Mouse (Mus musculus): Measurements from ENCODE around the gene Chst11. TPM values are rescaled to one million over a fixed set of nuclear protein-coding genes. Genes with fewer than 3 reads are reported as not detected.
A peak's percentile ranks its signal among the peaks of the same experiment; 100 is the strongest.

Gene Chst11
- total RNA-seq (2021), result 34.0 and 44.0 TPM in 2 replicates
- long read RNA-seq, partial matches to known transcripts, result 0 of 9 reads
- long read RNA-seq, other reads (novel, unspliced or antisense), result 9 of 9 reads

DNA sequence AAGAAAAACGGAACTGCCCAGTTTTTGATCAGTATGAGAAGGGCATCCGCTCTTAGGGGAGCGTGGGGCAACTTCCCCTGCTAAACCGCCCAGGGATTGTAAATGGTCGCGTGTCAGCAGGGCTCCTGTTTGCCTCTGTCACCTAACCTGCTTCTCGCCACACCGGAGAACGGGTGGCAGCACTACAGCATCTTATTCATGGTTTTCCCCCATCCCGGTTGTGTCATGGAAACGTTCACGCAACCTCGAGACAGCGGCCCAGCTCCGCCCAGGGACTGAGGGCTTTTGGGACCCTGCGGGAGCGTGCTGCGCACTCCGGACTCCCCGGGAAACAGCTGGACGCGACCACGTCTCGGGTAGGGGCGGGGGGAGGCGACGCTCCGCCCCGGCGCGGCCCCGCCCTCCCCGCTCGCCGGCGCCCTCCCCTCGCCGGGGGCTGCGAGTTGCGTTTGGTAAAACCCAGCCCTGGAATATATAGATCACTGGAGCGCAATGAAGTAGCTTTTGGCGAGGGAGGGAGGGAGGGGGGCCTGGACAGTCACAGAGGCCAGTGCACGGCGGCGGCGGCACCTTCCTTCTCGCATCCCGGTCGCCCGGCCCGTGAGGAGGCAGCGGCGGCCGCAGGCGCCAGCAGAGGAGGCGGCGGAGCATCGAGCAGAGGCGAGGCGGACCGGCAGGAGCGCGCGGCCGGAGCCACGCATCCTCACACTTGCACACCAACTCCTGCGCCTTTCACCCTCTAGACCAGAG lies at the start of gene Chst11:
Chst11 (plus strand) TSS at position 549 of the 750 bp plus-strand sequence.
- DNase-seq, result peak; percentile 85

DNA sequence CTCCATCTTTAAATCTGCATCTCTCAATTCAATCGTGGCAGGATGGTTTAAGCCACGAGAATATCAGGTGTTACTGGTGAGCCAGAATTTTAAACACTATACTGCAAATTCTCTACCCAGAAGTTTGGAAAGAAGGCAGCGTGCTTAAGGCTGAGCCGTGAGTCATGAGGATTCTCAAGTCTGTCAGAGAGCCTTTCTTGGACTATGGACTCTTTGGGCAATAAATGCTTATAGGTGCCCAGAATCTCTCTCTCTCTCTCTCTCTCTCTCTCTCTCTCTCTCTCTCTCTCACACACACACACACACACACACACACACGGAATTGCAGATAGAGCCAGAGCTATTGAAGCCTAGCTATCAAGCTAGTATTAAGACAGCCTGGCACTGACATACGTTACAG lies 49.5 kb upstream of the Chst11 start:
- no peak for DNase-seq

DNA sequence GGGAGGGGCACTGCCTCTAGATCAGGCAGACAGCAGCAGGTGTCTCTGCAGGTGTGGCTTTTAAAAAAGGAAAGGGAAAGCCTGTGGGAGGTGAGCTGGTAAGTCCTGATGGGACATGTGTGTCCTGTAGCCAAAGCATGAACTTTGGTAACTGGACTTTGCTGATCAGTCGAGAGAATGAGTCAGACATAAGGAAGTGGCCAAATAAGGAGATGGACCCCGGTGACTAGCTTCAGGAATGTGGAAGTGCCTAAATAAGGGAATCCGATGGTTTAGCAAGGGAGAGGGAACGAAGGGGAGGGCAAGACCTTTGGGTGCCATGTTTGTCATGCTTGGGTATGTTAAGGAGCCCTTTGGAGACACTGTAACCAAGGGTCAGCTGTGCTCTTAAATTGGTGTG lies 31.9 kb upstream of the Chst11 start:
- no peak for DNase-seq

DNA sequence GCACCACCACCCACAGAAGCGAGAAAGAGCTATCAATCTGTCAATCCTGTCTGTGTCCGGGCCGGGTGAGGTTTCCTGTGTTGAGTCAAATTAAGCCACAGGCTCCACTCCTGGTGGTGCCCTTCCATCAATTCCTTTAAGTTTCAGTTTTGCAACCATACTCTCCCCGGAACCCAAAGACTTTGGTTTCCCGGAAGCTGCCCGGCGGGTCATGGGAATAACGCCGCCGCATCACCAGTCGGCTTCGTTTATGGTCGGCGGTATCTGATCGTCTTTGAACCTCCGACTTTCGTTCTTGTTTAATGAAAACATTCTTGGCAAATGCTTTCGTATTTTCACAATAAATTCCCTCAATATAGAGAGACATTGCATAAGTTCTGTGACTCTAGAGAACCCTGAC lies 30.2 kb upstream of the Chst11 start:
- DNase-seq, result no peak

DNA sequence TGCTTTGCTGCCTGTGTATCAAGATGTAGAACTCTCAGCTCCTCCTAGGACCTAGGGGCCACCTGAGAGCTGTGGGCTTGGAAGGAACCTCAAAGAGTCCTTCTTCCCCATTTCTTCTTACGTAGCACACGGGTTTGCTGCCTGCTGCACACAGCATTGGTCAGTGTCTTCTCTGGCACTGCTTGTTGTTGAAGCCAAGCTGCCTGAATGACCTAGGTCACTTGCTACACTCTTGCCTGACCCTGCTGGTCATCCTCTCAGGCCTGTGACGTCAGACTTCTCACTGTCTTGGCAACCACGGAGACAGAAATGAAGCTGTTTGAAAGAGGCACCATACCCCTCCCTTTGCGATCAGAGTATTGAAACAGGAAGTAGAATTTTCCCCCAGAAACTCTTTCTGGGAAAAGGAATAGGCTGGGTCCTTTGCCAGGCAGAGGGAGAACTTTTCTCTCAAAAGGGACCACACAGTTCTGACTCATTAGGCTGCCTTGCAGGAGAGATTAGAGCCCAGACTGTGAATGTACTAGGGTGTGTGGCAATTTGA lies 27.0 kb upstream of the Chst11 start:
- no peak for DNase-seq

DNA sequence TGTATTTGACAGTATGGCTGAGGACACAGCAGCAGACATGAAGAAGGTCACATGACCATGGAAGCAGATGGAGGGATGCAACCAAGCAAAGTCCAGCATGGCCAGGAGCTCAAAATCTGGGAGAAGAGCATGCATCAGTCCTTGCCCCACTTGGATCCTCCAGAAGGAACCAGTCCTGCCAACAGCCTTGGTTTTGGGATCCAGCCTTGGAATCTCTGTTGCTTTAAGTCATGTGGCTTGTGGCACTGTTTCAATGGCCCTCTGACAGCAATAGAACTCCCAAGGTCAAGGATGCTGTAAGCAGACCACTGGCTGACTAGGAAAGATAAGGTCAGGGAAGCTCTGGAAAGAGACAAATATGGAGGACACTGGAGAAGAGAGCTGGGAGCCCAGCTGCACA lies 26.0 kb upstream of the Chst11 start:
- no peak for DNase-seq

DNA sequence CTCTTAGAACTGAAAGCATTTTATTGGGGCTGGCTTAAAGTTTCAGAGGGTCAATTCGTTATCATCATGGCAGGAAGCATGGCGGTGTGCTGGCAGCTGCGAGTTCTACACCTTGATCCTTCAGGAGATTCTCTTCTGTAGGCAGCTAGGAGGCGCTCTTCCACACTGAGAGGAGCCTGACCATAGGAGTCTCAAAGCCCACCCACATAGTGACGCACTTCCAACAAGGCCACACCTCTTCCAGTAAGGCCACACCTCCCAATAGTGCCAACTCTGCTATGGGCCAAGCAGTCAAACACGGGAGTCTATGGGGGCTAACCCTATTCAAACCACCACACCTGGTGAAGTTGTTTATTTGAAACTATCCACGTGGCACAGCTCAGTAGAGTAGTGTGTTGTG lies 24.0 kb upstream of the Chst11 start:
- DNase-seq, result no peak

DNA sequence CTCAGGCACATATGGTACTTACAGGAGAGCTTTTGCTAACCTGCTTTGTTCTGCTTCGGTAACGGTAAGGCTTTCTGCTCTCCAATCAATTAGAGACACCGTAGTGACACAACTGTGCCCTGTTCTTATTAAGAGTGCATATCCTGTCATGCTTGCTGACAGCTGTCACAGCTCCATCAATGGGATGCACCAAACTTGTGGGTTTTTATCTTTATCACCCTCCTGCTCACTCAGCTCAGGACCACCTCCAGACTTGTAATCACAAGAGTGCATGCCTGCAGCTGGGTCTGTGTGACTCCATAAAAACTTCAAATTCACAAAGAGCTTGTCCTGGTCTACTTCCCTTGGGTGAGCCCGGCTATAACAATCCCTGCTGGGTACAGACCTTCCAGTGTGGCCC lies 23.3 kb upstream of the Chst11 start:
- DNase-seq, result no peak

DNA sequence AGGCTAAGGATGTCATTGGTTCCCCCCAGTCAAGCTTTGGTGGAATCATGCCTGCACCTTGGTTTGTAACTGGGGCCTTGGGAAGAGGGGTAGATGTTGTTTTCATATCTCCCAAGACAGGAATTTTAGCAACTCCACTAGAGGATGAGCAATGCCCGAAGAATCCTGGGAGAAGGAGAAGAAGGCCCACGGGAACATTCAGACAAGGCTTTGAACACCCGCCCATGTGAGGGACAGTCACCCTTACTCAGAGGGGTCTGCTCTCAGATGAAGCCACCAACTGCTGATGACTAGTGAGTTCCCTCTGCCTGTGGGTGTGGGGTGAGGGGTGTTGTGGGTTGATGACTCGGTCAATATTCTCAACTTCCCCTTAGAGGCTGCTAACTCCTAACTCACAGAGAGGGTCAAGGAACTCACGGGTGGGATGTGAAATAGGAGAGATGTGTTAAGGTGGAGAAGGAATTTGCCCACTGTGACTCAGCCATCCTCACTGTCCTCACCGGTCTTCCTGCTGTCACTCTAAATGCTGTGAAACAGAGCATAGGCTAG lies 22.8 kb upstream of the Chst11 start:
- no peak for DNase-seq

DNA sequence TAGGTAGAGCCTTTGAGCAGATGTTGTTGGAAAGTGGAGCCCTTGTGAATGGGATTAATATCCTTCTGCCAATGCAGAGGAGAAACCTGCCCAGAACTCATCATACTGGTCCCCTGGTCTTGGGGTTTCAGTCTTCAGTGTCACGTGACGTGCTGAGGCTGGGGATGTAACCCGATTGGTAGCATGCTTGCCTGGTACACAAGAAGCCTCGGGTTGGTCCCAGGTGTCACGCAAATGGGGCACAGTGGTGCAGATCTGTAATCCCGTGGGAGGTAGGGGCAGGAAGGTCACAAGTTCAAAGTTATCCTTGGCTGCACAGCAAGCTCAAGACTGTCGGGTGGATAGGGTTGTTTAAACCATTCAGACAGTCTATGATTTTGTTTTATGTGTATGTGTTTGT lies 20.8 kb upstream of the Chst11 start:
- no peak for DNase-seq

DNA sequence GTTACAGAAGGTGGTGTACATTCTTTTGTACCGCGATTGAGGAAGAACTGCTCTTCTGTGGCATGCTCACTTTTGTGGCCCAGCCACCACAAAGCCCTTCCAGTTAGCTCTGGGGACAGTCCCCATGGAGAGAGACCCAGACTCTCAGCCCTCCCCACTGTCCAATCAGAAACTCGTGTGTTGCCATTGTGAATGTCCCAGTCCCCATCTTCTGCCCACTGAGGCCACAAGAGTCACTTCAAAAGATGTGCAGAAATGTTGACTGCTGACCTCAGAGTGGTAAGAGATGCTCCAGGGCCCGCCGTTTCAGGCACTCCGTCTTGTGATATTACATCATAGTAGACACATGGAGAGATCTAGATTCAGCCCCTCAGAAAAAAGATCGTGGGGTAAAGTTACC lies 18.6 kb upstream of the Chst11 start:
- no peak for DNase-seq

DNA sequence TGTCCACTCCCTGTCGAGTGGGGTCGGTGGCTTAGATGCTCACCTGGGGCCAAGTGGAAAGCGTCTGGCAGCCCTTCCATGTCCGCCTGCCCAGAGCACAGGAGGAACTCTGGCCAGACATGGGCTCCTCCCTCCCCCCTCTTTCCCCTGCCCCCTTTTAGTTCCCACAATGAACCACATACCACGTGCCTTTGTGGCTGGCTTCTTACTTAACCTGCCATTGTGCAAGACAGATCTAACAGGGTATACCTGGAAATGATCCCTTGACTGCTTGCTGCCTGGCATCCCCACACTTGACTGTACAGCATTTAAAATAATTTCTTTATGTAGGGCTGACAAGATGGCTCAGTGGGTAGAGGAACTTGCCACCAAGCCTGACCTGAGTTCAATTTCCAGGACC lies 15.7 kb upstream of the Chst11 start:
- no peak for DNase-seq

DNA sequence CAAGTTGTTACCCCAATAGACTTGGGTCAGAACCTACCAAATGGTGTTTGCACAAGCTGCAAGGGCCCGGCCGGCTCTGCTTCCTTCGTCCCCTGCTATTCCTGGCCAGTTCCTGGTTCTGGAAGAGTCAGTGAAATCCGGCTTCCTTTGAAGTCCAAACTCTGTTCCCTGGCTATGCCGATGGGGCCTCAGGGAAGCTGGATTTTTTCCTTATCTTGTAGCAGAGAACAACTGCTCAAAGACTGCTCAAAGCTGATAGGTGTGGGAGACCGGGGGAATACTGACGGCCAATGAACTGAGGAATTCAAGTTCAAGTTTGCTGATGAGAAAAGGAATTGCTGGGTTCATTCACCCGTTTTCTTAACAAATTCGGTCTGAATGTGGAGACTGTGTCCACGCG lies 13.7 kb upstream of the Chst11 start:
- DNase-seq, result no peak

DNA sequence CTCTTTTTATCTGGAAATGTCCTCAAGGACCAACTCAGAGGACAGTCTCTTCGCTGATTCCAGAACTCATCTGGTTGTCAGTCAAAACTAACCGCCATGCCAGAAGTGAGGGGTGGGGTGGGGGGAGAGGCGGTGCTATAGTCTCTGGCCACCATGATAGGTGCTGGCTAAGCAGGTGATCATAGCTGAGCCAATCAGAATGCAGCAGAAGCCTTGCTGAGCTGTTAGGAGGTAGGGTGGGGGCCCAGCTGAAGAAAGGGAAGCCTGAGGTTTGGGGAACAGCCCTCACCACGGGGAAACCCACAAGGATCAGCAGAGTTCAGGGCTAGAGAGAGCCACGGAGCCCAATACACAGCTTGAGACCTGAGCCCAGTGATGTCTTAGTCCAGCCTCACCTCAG lies 11.1 kb upstream of the Chst11 start:
- no peak for DNase-seq

DNA sequence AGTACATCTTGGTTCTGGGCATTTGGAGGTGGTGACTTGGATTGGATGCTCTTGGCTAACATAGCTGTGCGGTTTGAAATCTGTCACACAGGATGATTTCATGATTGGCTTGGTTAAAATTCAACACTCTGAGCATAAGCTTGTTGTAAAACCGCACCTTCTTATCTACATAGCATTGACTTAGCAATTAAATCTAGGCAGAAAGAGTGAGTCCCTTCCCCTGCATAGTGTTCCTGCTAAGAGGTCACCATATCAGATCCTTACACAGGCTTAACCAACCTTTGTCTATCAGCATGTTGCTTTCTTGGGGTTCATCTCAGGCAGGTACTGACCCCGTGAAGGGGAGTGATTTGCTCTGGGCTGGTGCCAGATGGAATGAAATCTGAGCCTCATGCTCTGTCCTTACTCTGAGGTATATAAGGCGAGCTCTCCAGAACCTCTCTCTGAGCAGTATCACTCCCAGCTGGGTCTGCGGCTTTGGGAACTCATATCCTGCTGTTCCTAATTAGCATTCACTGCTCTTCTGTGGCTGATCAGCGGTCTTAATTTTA lies 10.6 kb upstream of the Chst11 start:
- no peak for DNase-seq

DNA sequence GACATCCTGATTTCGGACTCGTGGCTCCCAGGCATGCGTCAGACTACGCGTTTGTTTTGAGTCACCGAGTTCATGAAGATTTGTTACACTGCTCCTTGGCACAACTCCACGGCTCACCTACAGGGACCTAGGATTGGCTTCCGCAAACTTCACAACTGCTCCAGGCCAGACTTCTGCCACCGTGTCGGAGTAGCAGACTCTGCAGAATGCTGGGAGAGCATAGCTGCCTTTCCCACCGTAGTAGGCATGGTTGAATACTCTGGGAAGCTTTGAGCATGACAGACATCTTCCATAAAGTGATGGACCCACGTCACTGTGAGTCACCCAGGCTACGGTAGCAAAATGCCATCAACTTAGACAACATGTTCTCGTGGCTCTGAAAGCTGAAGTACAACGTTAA lies 9.5 kb upstream of the Chst11 start:
- DNase-seq, result peak; percentile 37

DNA sequence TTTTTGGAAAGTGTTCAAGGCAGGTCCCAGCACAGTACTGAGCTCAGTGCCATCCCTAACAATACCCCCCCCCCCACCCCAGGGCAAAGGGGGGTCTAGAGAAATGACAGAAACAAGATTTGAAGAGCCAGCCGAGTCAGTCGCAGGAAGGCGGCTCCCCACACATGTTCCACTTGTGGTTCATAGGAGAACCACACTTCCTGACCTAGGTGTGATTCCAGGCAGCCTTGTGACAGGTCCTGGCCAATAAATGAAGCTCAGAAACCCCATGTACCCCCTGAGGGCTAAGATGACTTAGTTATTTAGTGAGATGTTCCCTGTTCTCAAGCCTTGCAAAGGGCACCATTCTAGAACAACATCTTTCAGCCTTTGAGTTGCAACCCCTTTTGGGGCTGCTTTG lies 3.0 kb upstream of the Chst11 start:
- no peak for DNase-seq

DNA sequence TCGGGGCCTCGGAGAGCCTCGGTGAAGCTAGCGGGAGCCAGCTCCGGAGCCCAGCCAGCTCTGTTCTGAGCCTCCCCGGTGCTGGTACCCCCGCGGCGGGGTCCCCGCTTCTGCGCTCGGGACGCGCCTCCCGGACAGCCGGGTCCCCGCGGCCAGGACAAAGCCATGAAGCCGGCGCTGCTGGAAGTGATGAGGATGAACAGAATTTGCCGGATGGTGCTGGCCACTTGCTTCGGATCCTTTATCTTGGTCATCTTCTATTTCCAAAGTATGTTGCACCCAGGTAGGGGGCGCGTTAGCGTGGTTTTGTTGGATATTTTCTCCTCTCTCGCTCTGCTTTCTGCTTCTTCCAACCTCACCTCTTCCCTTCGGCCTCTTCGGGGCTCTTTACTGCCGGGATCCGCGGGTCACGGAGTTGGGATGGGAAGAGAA lies 418 bp downstream of the Chst11 start:
- peak; percentile 57 for DNase-seq

DNA sequence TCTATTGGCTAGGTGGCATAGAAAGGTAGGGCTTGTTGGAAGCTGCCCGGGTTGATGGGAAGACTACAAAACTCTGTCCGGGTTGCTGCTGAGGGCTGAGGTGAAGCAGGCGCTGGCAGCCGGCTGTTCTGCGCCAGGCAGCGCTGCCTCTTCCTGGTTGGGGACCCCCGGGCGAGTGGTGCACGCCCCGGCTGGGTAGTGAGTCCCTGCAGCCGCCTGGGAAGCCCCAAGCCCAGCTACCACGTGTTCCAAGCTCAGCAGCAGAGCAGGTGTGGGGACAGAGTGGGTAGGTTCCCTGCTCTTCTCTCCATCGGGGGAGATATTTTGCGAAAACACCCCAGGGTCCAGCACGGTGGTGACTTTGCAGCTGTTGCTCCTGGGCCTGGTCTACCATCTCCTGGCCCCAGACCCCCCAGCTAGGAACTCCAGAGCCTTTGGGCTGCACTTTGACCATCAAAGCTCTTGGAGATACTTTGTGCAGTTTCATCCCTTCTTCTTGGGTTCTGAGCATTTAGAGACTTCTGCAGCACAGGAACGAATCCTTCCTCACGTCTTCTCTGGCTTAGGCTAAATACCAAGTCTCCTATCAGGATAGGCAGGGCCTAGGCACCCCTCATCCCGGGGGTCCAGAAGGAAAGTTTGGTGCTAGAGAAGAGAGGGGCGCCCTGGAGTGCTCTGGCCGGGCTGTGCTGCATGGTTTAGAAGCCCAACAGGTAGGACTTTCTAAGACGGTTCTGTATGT lies 1.1 kb downstream of the Chst11 start:
- DNase-seq, result peak; percentile 31

DNA sequence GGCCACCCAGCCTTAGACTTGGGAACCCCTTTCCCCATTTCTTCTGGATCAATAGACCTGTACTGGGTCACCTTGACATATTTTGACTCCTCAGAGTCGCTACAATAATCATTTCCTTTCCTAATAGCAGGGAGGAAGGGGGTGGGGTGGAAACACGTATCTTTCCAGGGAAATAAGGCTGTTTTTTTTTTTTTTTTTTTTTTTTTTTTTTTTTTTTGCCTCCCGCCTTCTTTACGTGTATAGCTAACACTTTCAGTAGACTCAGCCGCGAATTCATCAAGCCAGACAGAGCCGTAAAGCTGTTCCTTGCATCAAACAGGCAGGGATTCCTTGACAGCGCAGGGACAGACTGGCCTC lies 1.7 kb downstream of the Chst11 start:
- no peak for DNase-seq

DNA sequence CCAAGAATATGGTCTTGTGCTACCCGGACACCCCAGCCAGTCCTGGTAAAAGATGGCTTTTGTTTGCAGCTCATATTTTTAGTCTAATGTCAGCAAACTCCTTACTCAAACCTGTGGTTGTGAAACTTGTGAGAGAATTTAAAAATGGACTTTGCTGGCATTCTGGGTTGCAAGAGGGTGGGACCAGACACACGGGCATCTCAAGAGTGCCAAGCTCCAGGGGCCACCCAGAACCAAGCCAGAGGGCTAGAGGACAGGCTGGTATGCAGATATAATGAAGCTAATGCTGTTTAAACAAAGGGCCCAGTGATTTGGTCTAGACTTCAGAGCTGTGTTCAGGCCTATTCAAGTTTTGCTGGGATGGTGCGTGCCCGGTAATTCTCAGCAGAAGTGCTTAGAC lies 2.1 kb downstream of the Chst11 start:
- DNase-seq, result no peak

DNA sequence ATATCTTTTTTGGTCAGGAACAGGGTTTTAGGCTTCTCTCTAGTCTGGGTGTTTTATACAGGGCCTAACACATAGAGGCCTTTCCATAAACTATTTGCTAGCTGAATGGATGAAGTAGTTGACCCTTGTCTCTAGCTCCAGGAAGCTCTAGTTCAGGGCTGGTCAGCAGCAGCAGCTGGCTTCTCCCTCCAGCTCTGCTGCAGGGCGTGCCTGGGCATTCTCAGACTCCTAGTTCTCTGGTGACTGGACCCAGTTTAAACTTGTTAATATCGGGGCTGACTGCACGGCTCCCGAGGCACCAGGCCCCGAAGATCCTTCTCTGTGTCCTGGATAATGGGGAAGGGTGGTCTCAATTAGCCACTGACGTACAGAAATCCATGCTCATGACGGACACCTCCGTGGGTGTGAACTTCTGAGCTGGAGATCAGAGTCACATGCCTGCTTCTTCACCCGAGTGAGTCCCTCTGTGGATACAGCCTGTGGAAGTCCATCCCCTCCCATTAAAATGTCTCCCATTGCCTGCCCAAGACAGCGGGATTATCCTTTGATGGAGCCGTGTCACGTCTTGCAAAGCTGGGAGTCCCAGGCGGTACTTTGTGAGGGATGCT lies 4.2 kb downstream of the Chst11 start:
- DNase-seq, result no peak

DNA sequence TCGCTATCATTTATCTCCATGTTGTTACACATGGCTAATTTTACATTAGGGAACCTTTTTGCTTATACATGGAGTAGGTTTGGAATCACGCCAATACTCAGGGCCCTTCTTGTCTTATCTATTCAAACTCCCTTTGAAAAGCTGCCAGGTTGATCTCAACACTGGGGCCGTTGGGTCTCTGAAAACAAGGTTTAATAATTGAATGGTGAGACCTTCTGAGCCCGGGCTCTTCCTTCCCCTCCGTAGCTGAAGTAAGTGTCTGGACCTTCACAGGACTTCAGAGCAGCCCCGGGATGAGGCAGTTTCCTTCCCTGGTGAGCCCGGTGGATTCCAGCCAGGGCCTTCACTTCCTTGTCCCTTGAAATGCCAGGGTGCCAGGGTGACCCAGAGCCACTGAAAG lies 5.6 kb downstream of the Chst11 start:
- DNase-seq, result peak; percentile 51
